Mouse (Mus musculus) adrenal gland, postnatal 4 days (tissue): ENCODE measurements around the gene Zfp217. TPM values are rescaled to one million over a fixed set of nuclear protein-coding genes. Genes with fewer than 3 reads are reported as not detected.
A peak's percentile ranks its signal among the peaks of the same experiment; 100 is the strongest.
"Not testable (repeated sequence)": the region's sequence is repeated elsewhere in the genome, so short reads cannot be mapped to it uniquely, and the experiment has no call there.

Source experiments
- DNase-seq, 2 experiments: peaks; one replicate each; pipeline ENCODE4 v3.0.0; 2021 to 2022; ENCODE audit warnings: low spot score in 2 of 2, mixed read lengths in 2 of 2
- long read RNA-seq, 2 experiments: library from polyadenylated mRNA; stranded (forward); transcript quantifications; one replicate each; pipeline ENCODE4 v2.0.0; 2021
- total RNA-seq, 2 experiments: library from RNA; stranded (reverse); gene quantifications; 2 replicates each; pipeline ENCODE4 v1.2.3; 2021

Zfp217 gene
- total RNA-seq = 10 to 100 TPM; 34.9 to 37.9 TPM
- long read RNA-seq, experiment 1, partial matches to known transcripts = 6 of 6 reads
- long read RNA-seq, experiment 1, other reads (novel, unspliced or antisense) = 0 of 6 reads
- long read RNA-seq, experiment 2, partial matches to known transcripts = 14 of 14 reads
- long read RNA-seq, experiment 2, other reads (novel, unspliced or antisense) = 0 of 14 reads

GRCm38 (mm10) chr2:170147661-170148153 lies at the start of gene Zfp217:
Zfp217 (minus strand) TSS chr2:170148103.
- no peak for DNase-seq

GRCm38 (mm10) chr2:170195542-170196089 lies 47.7 kb upstream of the Zfp217 start:
- no peak for DNase-seq

GRCm38 (mm10) chr2:170194845-170195244 lies 46.9 kb upstream of the Zfp217 start:
- no peak for DNase-seq

DNA sequence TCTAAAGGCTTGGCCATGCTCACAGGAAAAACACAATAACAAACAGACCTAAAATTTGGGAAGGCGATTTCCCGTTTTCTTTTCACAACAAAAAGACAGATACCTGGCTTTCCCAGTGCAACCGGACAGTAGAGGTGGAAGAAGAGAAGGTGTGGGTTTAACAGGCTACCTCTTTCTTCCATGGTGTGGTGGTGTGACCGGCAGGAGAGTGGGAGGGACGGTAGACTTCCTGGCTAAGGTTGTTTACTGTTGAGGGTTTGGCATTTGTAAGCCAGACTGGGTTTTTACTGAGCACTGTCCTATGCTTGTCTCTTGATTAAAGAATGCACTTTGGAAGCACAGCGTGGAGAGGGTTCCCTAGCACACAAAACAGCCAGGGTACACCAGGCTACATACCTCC lies 45.9 kb upstream of the Zfp217 start:
- DNase-seq = no peak

- DNase-seq = no peak
Observed at GRCm38 (mm10) chr2:170193211-170193610, 45.3 kb upstream of the Zfp217 start.

DNA sequence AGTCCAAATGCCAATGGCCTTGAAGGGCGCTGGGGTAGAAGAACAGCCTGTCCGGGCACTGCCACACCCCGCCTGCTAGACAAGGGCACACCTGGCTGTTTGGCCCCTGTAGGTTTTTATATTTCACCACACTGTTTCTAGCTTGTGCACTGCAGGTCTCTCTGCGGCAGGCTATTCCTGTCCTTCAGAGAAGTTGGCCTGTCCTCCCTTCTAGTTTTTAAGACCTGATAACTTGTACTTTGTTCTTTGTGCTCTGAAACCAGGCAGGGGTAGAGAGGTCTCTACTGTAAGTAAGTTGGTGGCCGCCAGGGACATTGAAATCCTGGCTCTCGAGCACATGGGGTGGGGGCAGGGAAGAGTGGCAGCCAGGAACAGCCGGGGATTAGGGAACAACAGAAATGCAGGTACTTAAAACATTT lies 44.8 kb upstream of the Zfp217 start:
- no peak for DNase-seq

GRCm38 (mm10) chr2:170188721-170189120 lies 40.8 kb upstream of the Zfp217 start:
- no peak for DNase-seq

DNA sequence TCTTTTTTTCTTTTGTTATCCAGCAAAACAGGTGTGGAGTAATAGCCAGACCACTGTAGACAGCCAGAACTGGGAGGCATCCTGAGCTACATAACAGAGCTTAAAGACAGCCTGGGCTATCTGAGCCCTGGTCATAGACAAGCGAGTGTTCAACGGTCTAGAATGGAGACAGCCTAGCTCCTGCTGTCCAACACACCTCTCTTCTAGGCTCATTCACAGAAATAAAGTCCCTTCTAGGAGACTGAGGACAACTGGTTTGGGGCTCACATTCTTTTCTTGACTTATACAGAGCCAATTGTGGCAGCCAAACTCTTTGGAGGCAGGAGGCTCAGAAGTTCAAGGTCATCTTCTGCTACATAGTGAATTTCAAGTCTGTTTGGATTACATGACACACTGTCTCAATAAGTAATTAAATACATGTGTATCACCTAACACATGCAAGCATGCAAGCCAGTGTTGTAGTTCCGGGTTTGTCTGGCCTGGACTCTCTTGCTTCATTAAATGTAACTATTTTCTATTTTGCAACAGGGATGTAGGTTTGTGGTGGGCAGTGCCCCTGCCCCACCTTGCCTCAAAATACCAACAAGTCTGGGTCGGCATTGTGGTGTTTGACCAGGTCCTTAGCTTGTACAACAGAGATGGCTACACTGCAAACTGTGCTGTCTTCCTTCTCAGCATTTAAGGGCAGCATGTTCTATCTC lies 37.4 kb upstream of the Zfp217 start:
- DNase-seq = no peak

DNA sequence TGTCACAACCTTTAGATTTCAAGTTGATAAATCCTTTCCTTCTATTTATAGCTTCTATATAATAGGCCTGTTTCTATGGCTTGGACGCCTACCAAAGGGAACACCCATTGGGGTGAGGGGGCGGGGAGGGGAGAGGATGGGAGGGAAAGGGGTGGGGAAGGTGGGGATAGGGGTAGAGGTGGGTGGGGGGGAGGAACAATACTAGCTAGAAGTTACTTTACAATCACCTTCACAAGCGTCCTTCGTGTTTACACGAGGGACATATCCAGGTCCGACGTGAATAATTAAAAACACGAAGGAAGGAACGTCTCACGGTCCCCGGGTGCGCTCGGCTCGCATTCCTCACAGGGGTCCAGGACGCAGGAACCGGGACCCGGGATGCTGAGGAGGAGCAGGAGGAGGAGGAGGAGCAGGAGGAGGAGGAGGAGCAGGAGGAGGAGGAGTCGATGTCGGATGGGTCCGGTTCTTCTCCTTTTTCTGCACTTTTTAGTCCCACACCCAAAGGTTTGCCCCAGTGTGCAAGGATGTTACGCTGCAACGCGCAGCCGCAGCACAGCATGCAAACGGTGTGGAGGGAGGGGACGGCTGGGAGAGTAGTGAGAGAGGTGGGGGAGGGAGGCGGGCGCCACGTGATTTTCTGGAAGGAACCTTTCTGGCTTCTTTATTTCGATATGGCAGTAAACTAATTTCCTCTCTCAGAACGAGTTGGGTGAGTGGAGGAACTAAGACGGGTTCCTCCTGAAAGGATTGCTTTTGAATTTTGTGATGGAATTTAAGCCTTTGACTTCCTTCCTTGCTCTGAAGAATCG lies 36.5 kb upstream of the Zfp217 start:
- peak in 1 of 2 experiments; percentile 57 for DNase-seq

GRCm38 (mm10) chr2:170183851-170184174 lies 35.9 kb upstream of the Zfp217 start:
- no peak for DNase-seq

DNA sequence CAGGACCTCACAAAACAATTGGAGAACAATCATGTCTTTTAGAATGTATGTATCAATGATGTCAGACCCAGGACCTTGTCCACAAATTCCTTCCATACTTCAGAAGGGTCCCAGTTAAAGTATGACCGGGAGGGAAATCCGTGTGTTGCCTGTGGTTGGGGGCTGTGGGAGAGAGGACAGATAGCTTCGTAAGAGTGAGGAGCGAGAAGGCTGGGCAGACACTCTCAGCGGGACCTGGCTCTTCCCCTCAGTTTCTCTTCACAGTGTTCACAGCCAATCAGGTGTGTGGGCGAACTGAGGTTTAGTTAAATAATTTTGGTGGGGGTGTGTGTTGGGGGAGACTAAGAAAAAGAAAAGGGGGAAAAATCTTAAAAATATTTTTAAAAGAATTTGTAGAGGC lies 34.0 kb upstream of the Zfp217 start:
- no peak for DNase-seq

GRCm38 (mm10) chr2:170180769-170181168 lies 32.9 kb upstream of the Zfp217 start:
- DNase-seq = not testable (repeated sequence)

GRCm38 (mm10) chr2:170179317-170179716 lies 31.4 kb upstream of the Zfp217 start:
- no peak for DNase-seq

- DNase-seq = no peak
Observed at GRCm38 (mm10) chr2:170177323-170177722, 29.4 kb upstream of the Zfp217 start.

GRCm38 (mm10) chr2:170176284-170176926 lies 28.5 kb upstream of the Zfp217 start:
- DNase-seq = no peak

GRCm38 (mm10) chr2:170175661-170176150 lies 27.8 kb upstream of the Zfp217 start:
- DNase-seq = no peak

DNA sequence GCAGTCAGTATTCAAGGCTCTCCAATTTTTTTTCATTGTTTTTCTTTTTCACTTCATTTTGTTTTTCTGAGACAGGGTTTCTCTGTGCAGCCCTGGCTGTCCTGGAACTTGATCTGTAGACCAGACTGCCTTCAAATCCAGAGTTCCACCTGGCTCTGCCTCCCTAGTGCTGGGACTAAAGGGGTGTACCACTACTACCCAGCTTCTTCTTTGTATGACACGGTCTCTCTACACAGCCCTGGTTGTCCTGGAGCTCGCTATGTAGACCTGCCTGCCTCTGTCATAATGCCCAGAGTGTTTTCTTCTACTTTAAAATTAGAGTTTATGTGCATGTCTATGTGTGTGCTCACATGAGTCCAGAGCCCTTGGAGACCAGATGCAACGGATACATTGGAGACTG lies 27.3 kb upstream of the Zfp217 start:
- DNase-seq = no peak

GRCm38 (mm10) chr2:170169062-170169461 lies 21.2 kb upstream of the Zfp217 start:
- DNase-seq = no peak

DNA sequence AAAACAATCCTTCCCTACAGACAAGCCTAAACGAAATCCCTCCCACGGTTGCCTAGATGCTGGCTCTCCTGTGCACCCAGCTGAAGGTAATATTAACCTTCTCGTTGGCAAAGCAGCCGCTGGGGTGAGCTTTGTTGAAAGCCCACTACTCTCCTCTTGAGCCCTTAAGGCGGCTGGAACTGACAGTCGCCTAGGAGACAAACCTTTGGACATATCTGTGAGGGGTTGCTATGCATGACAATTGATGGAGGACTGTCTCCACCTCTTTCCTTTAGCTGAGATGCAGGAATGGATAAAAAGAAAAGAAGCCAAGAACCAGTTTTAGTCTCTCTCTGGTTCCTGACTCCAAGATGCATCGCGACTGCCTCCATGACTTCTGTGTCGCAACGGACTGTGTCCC lies 17.7 kb upstream of the Zfp217 start:
- no peak for DNase-seq

DNA sequence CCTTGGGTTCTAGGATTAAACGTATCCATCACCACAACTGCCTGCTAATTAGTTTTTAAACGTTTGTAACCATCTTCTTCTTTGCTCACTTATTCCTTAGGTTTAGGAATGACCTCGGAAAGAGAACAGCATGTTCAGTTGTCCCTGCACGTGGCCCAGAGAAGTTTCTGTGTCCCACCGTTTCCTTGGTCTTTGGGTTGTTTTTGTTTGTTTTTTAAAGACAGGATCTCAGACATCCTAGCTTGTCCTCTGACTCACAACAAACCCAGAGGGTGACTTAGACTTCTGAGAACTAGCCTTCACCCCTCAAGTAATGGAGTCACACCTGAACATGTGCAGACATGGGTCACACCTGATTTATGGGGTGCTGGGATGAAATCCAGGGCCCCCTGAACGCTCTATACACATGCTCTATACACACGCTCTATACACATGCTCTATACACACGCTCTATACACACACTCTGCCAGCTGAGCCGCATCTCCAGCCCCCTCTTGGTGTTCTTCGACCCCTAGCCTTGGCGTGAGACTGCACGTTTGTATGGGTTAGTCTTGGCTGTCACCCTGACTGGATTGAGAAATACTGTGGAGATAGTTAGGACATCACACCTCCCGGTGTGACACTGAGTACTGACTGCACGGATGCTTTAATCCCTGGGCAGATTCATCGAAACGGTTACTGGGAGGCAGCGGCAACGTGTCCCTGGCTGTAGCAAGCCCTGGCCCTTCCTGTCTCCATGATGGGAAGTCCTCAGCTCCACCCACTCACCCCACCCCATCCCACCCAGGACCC lies 16.0 kb upstream of the Zfp217 start:
- DNase-seq = no peak
